Mouse (Mus musculus): ENCODE measurements around the gene Angptl2.

The Angptl2 gene

GRCm38 (mm10) chr2:33228551-33228950, 12.7 kb downstream of the Angptl2 start:
- in situ Hi-C loops (cut with MboI), result no loop called here

GRCm38 (mm10) chr2:33230701-33231100, 14.8 kb downstream of the Angptl2 start:
- in situ Hi-C loops (cut with MboI), result no loop called here

- in situ Hi-C loops (cut with MboI), result no loop called here
Measured at GRCm38 (mm10) chr2:33231788-33232187, 15.9 kb downstream of the Angptl2 start.

- in situ Hi-C loops (cut with MboI), result no loop called here
Measured at GRCm38 (mm10) chr2:33232782-33233570, 17.1 kb downstream of the Angptl2 start.

DNA sequence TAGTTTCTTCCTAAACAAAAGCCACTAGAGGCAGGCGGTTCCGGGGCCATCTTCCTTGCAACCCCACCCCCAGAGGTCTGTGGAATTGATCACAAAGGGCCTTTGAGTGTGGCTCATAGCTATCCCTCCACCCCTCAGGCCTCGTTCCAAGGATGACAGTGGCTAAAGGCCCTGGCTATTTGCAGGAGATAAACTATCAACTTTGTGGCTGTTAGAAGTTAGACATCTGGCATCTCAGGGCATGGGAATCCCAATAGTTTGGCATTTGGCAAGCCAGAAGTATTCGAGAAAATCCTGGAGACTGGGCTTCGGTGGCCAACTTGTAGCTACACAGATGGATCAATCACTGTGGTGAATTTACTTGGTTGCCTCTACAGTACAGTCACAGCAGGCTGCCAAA, 18.0 kb downstream of the Angptl2 start:
- in situ Hi-C loops (cut with MboI), result no loop called here

DNA sequence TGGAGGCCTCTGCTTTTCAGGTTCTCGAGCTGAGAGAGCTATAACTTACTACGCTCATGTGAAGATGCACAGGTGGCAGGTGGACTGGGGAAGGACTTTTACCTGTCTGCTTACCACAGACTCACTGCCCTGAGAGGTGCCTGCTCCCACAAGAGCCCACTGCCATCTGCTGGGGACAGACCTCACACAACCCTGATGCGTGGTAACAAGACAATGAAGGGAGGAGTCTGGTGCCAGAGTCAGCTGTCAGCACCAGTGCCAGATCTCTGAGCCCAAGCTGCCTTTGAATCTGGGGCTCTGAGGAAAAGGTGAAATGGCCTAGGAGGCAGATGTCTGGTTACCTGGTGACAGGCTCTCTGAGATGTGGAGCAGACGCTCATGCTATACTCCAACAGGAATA, 19.0 kb downstream of the Angptl2 start:
- in situ Hi-C loops (cut with MboI), result no loop called here

DNA sequence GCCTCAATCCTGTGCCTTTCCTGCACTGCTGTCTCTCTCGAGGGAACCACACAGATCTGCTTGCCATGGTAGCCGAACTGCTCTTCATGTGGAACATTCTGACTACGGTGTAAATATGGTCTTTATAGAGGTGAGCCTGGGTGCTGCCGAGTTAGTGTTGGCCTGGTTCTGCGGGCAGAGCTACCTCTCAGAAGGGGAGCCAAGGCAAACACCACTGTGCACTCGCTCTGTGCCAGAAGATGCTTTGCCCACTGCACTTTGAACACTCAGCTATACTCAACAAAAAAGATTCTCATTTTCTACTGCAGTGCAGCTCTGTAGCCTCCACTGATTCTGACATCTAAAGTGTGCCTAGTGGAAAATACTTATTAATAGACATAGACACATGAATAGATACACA, 21.7 kb downstream of the Angptl2 start:
- in situ Hi-C loops (cut with MboI), result no loop called here

- in situ Hi-C loops (cut with MboI), result no loop called here
Measured at GRCm38 (mm10) chr2:33244880-33245279, 29.0 kb downstream of the Angptl2 start.

DNA sequence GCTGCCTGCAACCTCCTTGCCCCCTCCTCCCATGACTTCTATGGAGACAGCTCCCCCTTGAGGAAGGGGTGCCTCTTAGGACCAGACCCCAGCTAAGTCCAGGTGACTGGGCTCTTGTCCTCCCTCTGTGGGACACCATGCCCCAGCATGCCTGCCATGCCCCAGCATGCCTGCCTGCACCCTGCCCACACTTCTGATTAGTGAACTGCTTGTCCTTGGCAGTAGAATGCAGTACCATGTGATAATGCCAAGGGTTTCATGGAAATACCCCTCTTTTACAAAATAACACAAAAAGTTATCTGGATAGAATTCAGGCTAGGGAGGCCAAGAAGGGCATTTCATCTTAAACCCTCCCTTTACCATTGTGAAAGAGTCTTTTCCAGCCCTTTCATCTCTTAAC, 29.5 kb downstream of the Angptl2 start:
- in situ Hi-C loops (cut with MboI), result no loop called here

DNA sequence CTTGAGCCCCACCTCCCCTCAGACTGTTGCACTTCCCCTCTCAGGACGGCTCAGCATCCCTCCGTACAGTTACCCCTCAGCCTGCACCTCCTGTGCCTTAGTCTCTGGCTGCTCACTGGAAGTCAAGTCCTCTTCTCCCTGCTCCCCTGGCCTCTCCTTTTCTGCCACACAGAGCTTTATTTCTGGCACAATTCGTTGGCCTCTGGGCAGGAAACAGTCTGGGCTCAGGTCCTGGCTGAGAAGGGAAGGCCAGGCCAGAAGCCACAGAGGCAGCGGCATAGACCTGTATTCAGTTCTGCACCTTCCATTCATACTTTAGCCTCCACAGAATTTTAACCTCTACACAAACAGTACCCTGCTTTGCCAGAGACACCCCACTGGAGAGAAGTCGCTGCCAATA, 31.0 kb downstream of the Angptl2 start:
- in situ Hi-C loops (cut with MboI), result no loop called here

GRCm38 (mm10) chr2:33248549-33248948, 32.7 kb downstream of the Angptl2 start:
- in situ Hi-C loops (cut with MboI), result no loop called here

DNA sequence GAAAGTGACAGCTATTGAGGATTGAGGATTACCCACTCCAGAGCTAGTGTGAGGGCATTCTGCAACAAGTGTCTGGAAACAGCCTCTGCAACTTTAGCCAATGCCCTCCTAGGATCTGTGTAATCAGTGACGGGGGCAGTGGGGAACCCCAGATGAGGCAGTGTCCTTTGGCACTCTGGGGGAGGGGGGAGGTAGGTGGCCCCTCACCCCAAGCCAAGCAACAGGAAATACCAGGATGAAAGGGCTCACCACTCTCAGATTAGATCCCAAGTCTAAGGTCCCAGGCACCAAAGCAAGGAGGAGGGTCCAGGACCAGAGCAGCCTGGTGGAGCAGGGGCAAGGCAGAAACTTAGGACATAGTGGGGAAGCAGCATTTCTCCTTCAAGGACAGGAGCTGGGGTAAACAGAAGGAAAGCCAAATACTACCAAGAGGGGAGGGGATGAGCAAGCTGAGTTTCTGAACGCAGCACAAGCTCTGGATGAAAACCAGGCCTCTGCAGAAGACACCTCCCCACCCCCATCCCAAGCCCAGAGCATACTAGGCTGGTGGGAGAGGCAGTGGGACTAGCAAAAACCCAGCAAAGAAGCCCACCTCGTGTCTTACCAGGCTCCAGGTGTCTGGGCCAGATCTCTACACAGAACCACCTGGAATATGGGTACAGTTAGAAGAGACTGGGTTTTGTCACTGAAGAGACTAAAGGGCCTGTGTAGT, 34.2 kb downstream of the Angptl2 start:
- in situ Hi-C loops (cut with MboI), result no loop called here

DNA sequence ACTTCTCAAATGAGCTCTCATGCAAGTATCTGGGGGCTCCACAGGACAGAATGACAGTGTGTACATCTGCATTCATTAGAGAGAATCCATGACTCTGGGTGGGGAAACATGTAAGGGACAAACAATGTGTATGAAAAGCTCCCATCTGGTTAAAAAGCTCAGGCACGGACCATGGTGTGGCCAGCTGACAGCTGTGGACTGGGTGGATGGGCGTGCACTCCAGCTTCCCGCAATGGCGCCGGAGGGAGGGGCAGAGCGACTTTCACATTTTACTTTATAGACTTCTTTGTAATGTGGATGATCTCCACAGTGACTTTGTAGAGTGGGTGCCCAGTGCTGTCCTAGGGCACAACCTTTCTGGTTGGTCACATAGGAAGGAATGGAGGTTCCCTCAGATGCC, 36.9 kb downstream of the Angptl2 start:
- in situ Hi-C loops (cut with MboI), result no loop called here

GRCm38 (mm10) chr2:33253572-33254190, 37.8 kb downstream of the Angptl2 start:
- in situ Hi-C loops (cut with MboI), result no loop called here

DNA sequence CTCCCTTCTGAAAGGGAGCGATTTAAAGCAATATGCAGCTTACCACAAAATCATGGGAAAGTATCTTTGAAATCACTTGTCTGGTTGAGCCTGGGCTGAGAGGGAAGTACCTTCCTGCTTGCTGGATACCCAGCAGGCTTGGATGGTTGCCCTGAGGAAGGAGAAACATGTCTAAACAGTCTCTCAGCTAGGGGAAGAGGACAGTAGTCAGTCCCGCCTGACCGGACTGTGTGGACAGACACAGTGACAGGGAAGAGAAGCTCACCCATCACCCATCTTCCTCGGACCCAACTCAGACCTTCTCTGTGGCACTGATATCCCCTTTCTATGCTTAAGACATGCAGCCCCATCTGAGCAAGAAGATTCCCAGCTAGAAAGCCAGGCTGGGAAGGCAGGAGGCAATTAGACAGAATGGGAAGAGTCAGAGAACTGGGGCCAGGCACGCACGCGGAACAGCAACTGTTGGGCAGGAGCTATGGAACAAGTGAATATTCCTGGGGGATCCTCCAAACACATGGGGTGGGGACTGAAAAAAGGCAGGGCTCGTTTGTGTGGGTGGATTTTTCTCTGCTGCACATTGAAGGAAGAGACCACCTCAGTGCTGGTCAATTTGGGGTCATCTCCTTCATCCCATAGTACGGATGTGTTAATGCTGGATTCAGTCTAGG, 38.6 kb downstream of the Angptl2 start:
- in situ Hi-C loops (cut with MboI), result no loop called here

GRCm38 (mm10) chr2:33256769-33257537, 41.1 kb downstream of the Angptl2 start:
- in situ Hi-C loops (cut with MboI), result no loop called here

DNA sequence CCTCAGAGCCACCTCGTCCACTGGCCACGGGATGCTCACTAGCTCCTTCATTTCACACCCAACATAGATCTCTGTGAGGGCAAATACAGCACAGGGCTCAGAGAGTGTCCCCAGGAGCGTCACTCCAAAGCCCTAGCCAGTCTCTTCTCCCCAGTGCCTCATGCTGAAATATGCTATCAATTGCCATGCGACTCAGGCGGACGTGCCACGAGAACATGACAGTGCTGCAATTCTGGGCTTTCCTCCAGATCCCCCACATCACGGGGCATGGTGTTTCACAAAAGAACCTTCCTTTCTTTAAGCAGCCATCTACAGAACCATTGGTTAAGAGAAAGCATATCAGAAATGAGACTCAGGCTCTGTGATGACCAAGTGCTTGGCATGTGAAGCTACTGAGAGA, 44.9 kb downstream of the Angptl2 start:
- in situ Hi-C loops (cut with MboI), result no loop called here

GRCm38 (mm10) chr2:33261475-33261874, 45.6 kb downstream of the Angptl2 start:
- in situ Hi-C loops (cut with MboI), result no loop called here

DNA sequence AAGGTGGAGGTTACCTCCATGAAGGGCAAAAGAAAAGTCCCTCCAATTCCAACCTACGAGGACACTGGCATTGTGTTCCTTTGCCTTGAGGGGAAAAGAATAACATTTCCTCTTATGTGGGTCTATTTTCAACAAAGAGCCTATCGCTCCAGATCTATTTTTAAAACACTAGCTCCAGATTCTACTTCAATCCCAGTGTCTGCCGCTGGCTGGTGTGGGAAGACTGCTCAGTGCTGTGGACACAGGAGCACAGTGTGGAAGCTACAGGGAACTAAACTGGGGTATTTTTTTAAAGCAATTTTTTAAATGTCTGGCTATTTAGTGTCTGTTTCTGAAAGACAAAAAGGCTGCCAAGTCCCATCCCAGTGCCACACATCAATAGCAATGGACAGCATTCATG, 49.9 kb downstream of the Angptl2 start:
- in situ Hi-C loops (cut with MboI), result no loop called here

- in situ Hi-C loops (cut with MboI), result no loop called here
Measured at GRCm38 (mm10) chr2:33267075-33267474, 51.2 kb downstream of the Angptl2 start.

DNA sequence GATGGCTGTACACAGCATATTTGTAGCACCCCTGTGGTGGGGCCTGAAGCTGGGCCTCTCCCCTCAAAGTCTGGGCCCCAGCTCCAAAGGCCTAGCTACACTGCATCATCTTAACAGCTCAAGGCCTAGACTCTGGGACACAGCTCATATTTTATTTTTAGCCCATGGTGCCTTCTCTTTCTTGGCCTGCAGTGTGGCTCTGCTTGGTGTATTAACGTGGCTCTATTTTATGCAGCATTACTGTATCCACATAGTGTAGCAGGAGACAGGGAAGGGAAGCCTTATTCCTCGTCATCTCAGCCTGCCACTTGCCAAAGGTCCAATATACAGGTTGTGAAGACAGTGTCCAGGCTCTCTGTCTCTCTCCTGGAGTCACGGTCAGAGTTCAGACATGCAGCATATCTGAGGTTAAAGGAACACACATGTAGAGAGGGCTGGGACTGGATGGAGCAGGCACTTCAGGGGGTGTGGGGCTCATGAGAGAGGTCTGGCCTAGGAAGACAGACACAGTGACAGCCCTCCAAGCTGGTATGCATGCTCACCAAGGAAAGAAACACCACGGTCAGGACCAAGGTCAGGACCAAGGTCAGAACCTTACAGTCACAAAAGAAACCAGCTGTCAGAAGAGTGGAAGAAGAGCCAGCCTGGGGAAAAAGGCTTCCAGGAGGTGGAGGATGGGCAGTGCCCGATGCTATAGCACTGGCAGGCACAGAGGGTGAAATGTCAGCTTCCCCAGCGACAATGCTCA, 52.7 kb downstream of the Angptl2 start:
- in situ Hi-C loops (cut with MboI), result no loop called here

Data from mature B cell (primary cell).